Mouse (Mus musculus) limb, embryonic 11.5 days (tissue): ENCODE results near the gene Sdr42e1. TPM values are rescaled to one million over a fixed set of nuclear protein-coding genes. Genes with fewer than 3 reads are reported as not detected.

Source experiments
- ATAC-seq: fragments of 200-750 bp; cut with Nextera tagmentation; 2 replicates; pipeline ENCODE4 v1.8.0; 2017; ENCODE audit warnings: low read depth; ENCODE audit not compliant: insufficient number of reproducible peaks, low FRiP score, low TSS enrichment
- DNase-seq: peaks from one replicate; pipeline ENCODE4 v3.0.0-alpha.2; 2015; ENCODE audit warnings: low spot score
- H3K27ac ChIP-seq: fragments of 300-500 bp; sonication (generic); replicated peaks from 2 replicates; pipeline ENCODE4 v1.5.1; 2014; ENCODE audit warnings: low read depth, mild to moderate bottlenecking, low read length
- H3K27me3 ChIP-seq: fragments of 300-500 bp; sonication (generic); 2 replicates; pipeline ENCODE4 v1.6.1; 2014; ENCODE audit warnings: mild to moderate bottlenecking, low read length, mixed read lengths; ENCODE audit not compliant: control insufficient read depth, insufficient read depth
- H3K36me3 ChIP-seq: fragments of 300-500 bp; sonication (generic); 2 replicates; pipeline ENCODE4 v1.6.1; 2014; ENCODE audit warnings: mild to moderate bottlenecking, low read length, moderate library complexity, mixed read lengths; ENCODE audit not compliant: control insufficient read depth, insufficient read depth
- H3K4me1 ChIP-seq: fragments of 300-500 bp; sonication (generic); 2 replicates; pipeline ENCODE4 v1.6.1; 2014; ENCODE audit warnings: low read length, mixed read lengths; ENCODE audit not compliant: control insufficient read depth, insufficient read depth
- H3K4me2 ChIP-seq: fragments of 300-500 bp; sonication (generic); 2 replicates; pipeline ENCODE4 v1.6.1; 2014; ENCODE audit warnings: low read depth, mild to moderate bottlenecking, moderate library complexity; ENCODE audit not compliant: severe bottlenecking
- H3K4me3 ChIP-seq: fragments of 300-500 bp; sonication (generic); 2 replicates; pipeline ENCODE4 v1.5.1; 2014; ENCODE audit warnings: low read depth, low read length
- H3K9ac ChIP-seq: fragments of 300-500 bp; sonication (generic); 2 replicates; pipeline ENCODE4 v1.6.1; 2014; ENCODE audit warnings: mild to moderate bottlenecking, low read length
- H3K9me3 ChIP-seq: fragments of 300-500 bp; sonication (generic); 2 replicates; pipeline ENCODE4 v1.6.1; 2016; ENCODE audit warnings: low read length; ENCODE audit not compliant: control insufficient read depth
- WGBS: fragments of 180-500 bp; shearing (Covaris S2); extraction: QIAGEN DNeasy Blood & Tissue Kit; methylation state at CpG from one replicate; pipeline ENCODE4 v1.1.7; 2014; 5-methylcytosine and 5-hydroxymethylcytosine counted together
- polyA plus RNA-seq: library from polyadenylated mRNA; unstranded; fragments of >200 nt; fragmentation: Nextera tagmentation; extraction: Ambion mirVana; gene quantifications from 2 replicates; pipeline ENCODE4 v1.2.1, GENCODE M21; 2014

The Sdr42e1 gene
- 0.72 and 0.78 TPM in 2 replicates for polyA plus RNA-seq

DNA sequence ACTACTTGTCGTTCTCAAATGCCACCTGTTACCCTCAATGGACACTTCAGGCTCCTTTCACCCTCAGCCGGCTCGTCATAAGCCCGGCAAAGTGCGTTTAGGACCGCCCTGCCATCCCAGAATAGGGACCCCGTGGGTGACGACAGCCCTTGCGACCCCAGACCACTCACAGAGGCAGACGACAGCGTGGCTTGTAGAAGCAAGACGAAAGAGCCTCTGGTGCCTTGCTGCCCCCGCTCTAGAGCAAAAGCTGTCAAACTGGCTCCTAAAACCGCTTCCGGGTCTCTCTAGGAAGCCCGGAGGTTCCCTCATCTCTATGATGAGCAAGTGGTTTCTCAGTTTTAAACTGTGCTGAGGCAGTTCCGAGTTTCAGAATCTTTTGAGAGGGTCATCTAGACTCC is at the start of gene Sdr42e1:
Gene Sdr42e1, minus strand, starts transcription at position 260 of the 401 bp plus-strand sequence.
- Histone ChIP-seq H3K36me3 (no peaks in the 10 kb centered on the region), H3K27ac (no peak within 1 kb of the TSS), H3K9ac (peak within 1 kb of the TSS; percentile 2; the same call in 1 of the 2 replicates), H3K27me3 (no peaks in the 10 kb centered on the region; the same call in 1 of the 2 replicates), H3K4me1 (peaks cover 16% of the 10 kb centered on the region; the same call in 1 of the 2 replicates), H3K4me2 (peak within 1 kb of the TSS; percentile 36), H3K4me3 (peak within 1 kb of the TSS; percentile 22), H3K9me3 (no peaks in the 10 kb centered on the region)
- 7% methylated on average over 17 of the region's 17 CpGs for whole genome bisulfite sequencing
- ATAC-seq, result no peak
- peak; percentile 66 for DNase-seq

DNA sequence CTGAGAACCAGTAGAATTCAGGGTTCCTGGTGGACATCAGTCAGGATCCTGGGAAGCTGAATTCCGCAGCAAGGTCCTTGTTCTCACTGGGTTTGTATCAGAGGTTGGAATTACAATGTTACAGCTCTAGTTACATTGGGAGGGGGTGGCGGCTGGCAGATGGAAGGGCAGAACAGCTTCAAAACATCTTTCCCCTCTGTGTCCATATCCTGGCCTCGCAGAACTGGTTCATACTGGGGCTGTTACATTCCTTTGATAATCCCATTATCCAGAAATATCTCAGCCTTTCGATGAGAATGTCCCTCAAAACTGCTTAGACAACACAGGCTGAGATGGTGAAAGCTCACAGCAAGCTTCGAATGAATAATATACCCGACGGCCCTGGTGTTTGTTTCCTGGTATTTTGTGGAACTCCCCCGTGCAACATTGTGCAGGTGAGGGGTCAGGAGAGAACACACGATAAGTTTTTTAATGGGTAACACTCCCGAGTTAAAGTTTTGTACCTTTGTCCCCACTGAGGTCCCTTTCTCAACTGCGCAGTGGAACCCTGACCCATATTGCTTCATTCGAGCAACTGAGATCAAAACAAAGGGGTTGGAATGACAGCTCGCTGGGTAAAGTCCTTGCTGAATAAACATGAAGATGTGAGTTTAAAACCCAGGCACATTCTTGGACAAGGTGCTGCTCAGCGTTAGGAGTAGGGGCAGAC is 44.8 kb upstream of the Sdr42e1 start:
- Histone ChIP-seq H3K9ac (no peak overlapping the region), H3K27ac (no peak overlapping the region), H3K4me1 (no peaks in the 10 kb centered on the region), H3K36me3 (no peaks in the 10 kb centered on the region), H3K27me3 (no peaks in the 10 kb centered on the region), H3K4me2 (no peak overlapping the region), H3K9me3 (no peaks in the 10 kb centered on the region), H3K4me3 (no peak overlapping the region)
- ATAC-seq, result no peak
- 85% methylated on average over 14 of the region's 14 CpGs for WGBS
- no peak for DNase-seq

DNA sequence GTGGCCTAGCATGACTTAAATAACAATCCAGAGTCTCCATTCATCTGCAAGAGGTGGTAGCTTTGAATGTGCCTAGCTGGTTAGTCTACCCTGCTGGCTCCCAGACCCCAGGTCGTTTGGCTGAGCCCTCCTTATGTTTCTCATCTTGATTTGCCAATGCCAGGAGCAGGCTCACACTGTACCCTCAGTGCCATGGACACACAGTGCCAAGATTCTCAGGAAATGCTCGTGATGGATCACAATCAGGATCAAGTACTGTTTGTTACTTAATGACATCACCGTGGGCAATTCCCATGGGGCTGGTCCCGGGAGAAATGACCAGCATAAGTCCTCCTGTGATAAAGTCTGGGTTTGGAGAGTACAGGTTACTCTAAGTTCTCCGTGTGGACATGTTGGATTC is 42.4 kb upstream of the Sdr42e1 start:
- Histone ChIP-seq H3K9ac (no peak overlapping the region), H3K4me3 (no peak overlapping the region), H3K4me2 (no peak overlapping the region), H3K36me3 (no peaks in the 10 kb centered on the region), H3K4me1 (no peaks in the 10 kb centered on the region), H3K27me3 (no peaks in the 10 kb centered on the region), H3K9me3 (no peaks in the 10 kb centered on the region), H3K27ac (no peak overlapping the region)
- ATAC-seq (no peak), DNase-seq (no peak)
- 74% methylated on average over 5 of the region's 5 CpGs for WGBS

DNA sequence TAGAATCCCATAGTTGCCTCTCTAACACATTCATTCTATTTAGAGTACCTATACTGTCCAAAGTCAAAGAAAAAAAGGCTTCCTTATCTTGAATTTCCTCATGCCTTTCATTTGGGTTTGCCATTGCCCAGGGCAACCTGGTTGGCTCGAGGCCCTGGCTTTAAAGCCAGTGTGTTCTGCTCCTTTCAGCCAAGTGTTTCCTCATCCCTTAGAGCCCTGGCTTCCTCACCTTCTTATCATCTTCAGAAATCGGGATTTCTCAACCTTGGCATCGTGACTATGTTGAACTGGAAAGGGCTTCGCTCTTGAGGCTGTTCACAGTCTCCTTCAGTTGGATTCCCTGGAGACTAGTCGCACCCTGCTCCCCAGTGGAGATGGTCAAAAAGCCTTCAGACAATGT is 41.1 kb upstream of the Sdr42e1 start:
- WGBS, result 88% methylated on average over 5 of the region's 5 CpGs
- Histone ChIP-seq H3K4me1 (no peaks in the 10 kb centered on the region), H3K27me3 (no peaks in the 10 kb centered on the region), H3K27ac (no peak overlapping the region), H3K36me3 (no peaks in the 10 kb centered on the region), H3K9ac (no peak overlapping the region), H3K4me3 (no peak overlapping the region), H3K4me2 (no peak overlapping the region), H3K9me3 (no peaks in the 10 kb centered on the region)
- no peak for ATAC-seq
- no peak for DNase-seq

DNA sequence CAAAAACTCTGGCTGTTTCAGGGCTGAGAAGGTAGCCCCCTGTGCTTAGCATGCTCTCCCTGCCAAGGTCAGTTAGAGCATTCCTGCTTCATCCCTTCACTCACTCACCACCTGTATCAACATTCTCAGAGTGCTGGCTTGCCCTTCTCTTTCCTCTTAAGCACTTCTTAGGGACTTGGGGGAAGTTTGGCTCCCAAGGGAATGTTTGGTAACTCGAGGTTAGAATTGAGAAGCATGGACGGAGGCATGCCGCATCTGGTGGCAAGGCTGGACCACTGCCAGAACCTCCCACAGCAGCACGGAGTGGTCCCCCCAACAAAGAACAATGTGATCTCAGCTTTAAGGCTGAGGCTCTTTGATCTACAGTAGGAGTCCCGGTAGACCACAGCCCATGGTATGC is 38.7 kb upstream of the Sdr42e1 start:
- Histone ChIP-seq H3K9me3 (no peaks in the 10 kb centered on the region), H3K4me2 (no peak overlapping the region), H3K27me3 (no peaks in the 10 kb centered on the region), H3K36me3 (no peaks in the 10 kb centered on the region), H3K9ac (no peak overlapping the region), H3K4me3 (no peak overlapping the region), H3K4me1 (no peaks in the 10 kb centered on the region), H3K27ac (no peak overlapping the region)
- no peak for ATAC-seq
- DNase-seq, result no peak
- 75% methylated on average over 5 of the region's 5 CpGs for WGBS

DNA sequence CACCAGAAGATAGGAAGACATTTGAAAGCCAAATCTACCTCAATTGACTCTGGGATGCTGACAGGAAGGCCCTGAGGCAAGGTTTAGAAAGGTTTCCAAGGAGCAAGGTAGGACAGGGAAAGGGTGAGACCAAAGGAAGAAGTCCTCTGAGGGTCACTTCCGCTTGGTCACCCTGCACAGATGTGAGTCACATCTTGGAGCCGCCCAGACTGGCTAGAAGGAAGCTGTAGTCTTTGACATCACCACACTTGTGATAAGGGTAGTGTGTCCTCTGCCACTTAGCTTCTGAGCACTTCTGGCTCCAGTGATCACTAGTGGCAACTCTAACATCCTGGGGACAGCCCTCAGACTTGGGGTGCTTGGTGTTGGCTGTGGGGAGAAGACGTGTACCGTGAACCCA is 32.7 kb upstream of the Sdr42e1 start:
- no peak for ATAC-seq

DNA sequence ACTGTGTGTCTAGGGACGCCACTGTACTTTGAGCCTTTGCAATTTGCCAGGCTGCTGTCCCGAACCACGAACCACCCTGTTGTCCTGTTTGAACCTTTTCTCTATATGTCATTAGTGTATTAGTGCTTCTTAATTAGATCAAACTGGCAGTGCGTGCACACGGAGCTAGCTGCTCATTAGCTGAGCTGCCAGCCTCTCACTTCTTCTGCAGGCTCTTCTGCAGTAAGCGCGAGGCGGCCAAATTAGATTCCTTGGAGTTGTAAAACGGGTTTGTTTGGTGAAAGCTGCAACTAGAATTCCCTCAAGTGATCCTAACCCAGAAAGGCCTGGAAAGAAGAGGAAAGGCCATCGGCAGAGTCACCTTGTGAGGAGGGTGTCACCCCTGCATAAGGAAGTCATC is 29.2 kb upstream of the Sdr42e1 start:
- Histone ChIP-seq H3K9ac (no peak overlapping the region), H3K9me3 (no peaks in the 10 kb centered on the region), H3K4me2 (no peak overlapping the region), H3K4me1 (no peaks in the 10 kb centered on the region), H3K27me3 (no peaks in the 10 kb centered on the region), H3K36me3 (no peaks in the 10 kb centered on the region), H3K4me3 (no peak overlapping the region), H3K27ac (no peak overlapping the region)
- WGBS, result 23% methylated on average over 10 of the region's 10 CpGs
- ATAC-seq, result no peak
- DNase-seq, result no peak

More for the DNA sequence above, 32.7 kb upstream of the Sdr42e1 start:
- no peak overlapping the region for H3K4me2 ChIP-seq
- no peaks in the 10 kb centered on the region for H3K27me3 ChIP-seq
- DNase-seq, result no peak
- H3K27ac ChIP-seq, result no peak overlapping the region
- no peaks in the 10 kb centered on the region for H3K9me3 ChIP-seq
- H3K4me1 ChIP-seq, result no peaks in the 10 kb centered on the region
- H3K36me3 ChIP-seq, result no peaks in the 10 kb centered on the region
- WGBS, result 90% methylated on average over 4 of the region's 4 CpGs
- H3K4me3 ChIP-seq, result no peak overlapping the region
- no peak overlapping the region for H3K9ac ChIP-seq

DNA sequence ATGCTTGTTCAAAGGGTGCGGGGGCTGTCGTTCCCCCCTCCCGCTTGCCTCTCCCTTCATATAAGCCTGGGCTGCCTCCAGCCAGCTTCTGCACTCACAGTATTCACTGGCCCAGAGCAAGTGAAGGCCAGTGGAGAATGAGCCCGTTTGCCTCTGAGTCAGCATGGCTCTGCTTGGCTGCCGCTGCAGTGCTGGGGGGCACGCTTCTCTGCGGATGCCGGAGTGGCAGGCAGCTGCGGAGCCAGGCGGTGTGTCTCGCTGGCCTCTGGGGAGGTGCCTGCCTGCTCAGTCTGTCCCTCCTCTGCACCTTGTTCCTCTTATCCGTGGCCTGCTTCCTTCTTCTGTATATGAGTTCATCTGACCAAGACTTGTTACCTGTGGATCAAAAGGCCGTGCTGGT is 28.4 kb upstream of the Sdr42e1 start, which contains the start of gene Hsd17b2:
Gene Hsd17b2, plus strand, starts transcription at position 46 of the 400 bp plus-strand sequence.
- Histone ChIP-seq H3K27me3 (no peaks in the 10 kb centered on the region), H3K9me3 (no peaks in the 10 kb centered on the region), H3K4me1 (no peaks in the 10 kb centered on the region), H3K27ac (no peak within 1 kb of the TSS), H3K36me3 (no peaks in the 10 kb centered on the region), H3K4me2 (no peak within 1 kb of the TSS), H3K9ac (no peak within 1 kb of the TSS), H3K4me3 (no peak within 1 kb of the TSS)
- DNase-seq (peak; percentile 38), ATAC-seq (no peak)
- WGBS, result 58% methylated on average over 13 of the region's 13 CpGs

DNA sequence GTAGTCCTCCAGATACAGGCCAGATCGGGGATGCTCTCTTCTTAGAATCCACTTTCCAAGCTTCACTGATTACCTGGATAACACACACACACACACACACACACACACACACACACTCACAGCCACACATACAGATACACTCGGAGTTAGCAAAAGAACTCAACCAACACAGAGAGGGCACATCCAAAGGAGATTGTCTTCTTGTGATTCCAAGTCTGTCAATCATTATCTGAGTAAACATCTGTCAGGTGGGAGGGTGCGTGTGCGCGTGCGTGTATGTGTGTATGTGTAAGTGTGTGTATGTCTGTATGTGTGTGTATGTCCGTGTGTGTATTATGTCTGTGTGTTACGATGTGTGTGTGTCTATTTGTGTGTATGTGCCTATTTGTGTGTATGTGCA is 27.8 kb upstream of the Sdr42e1 start:
- DNase-seq (no peak), ATAC-seq (no peak)
- Histone ChIP-seq H3K27ac (no peak overlapping the region), H3K4me3 (no peak overlapping the region), H3K9me3 (no peaks in the 10 kb centered on the region), H3K4me1 (no peaks in the 10 kb centered on the region), H3K4me2 (no peak overlapping the region), H3K36me3 (no peaks in the 10 kb centered on the region), H3K27me3 (no peaks in the 10 kb centered on the region), H3K9ac (no peak overlapping the region)
- WGBS, result 92% methylated on average over 8 of the region's 8 CpGs
